1 mouse cellular context compared by ENCODE assay signal in genomic region chr5:137570181-137570580, GRCm38 (mm10).
TF ChIP-seq lines count a peak whose summit lies in the region.

No protein-coding gene starts in this region.

TF ChIP-seq in myocyte, 11 proteins besides CTCF, POLR2A, EP300 and RAD21 (continued from another document):
- TF ChIP-seq REST (IDR thresholded peaks at IDR 0.05; ENCODE audit: insufficient read depth, insufficient read length) (no peak), CEBPB (IDR thresholded peaks at IDR 0.05; ENCODE audit: insufficient read depth, poor library complexity, severe bottlenecking) (no peak), POLR2AphosphoS2 (IDR thresholded peaks at IDR 0.05; ENCODE audit: insufficient read length, low read depth) (no peak), E2F4 (IDR thresholded peaks at IDR 0.05; ENCODE audit: insufficient read depth) (no peak), SRF (IDR thresholded peaks at IDR 0.05; ENCODE audit: control insufficient read depth, insufficient read length, low read depth) (no peak), TCF12 (IDR thresholded peaks at IDR 0.05; ENCODE audit: insufficient read depth, poor library complexity, severe bottlenecking) (no peak), MAX (IDR thresholded peaks at IDR 0.05; ENCODE audit: low read depth) (no peak), MYOG (IDR thresholded peaks at IDR 0.05; ENCODE audit: control insufficient read depth in 1 of 3, insufficient read depth in 1 of 3, insufficient read length in 2 of 3, low read depth in 2 of 3) (no peak), MYOD1 (IDR thresholded peaks at IDR 0.05; ENCODE audit: control insufficient read depth in 1 of 3, insufficient read length in 2 of 3, low read depth in 2 of 3) (no peak), TCF3 (IDR thresholded peaks at IDR 0.05; ENCODE audit: insufficient read length, low read depth) (no peak)
